Mouse (Mus musculus) liver, embryonic 16.5 days (tissue): Measurements from ENCODE around the gene Gucy2e. TPM values are rescaled to one million over a fixed set of nuclear protein-coding genes. Genes with fewer than 3 reads are reported as not detected.

ENCODE experiments used
- ATAC-seq: fragments of 200-750 bp; cut with Nextera tagmentation; 2 replicates; pipeline ENCODE4 v1.8.0; 2017; ENCODE audit warnings: low read depth, mild to moderate bottlenecking, moderate number of reproducible peaks, moderate library complexity
- H3K27ac ChIP-seq: fragments of 300-500 bp; sonication (generic); 2 replicates; pipeline ENCODE4 v1.5.1; 2014; ENCODE audit warnings: mild to moderate bottlenecking, low read length
- H3K27me3 ChIP-seq: fragments of 300-500 bp; sonication (generic); 2 replicates; pipeline ENCODE4 v1.6.1; 2014; ENCODE audit warnings: low read depth, low read length, mixed read lengths; ENCODE audit not compliant: control insufficient read depth, insufficient read depth
- H3K36me3 ChIP-seq: fragments of 300-500 bp; sonication (generic); 2 replicates; pipeline ENCODE4 v1.6.1; 2014; ENCODE audit warnings: mild to moderate bottlenecking; ENCODE audit not compliant: control insufficient read depth, insufficient read depth
- H3K4me1 ChIP-seq: fragments of 300-500 bp; sonication (generic); 2 replicates; pipeline ENCODE4 v1.6.1; 2014; ENCODE audit warnings: low read depth, low read length, mixed read lengths; ENCODE audit not compliant: control insufficient read depth
- H3K4me2 ChIP-seq: fragments of 300-500 bp; sonication (generic); 2 replicates; pipeline ENCODE4 v1.6.1; 2014; ENCODE audit warnings: low read depth, low read length, mixed read lengths
- H3K4me3 ChIP-seq: fragments of 300-500 bp; sonication (generic); 2 replicates; pipeline ENCODE4 v1.5.1; 2014; ENCODE audit warnings: low read depth, mild to moderate bottlenecking, low read length
- H3K9ac ChIP-seq: fragments of 300-500 bp; sonication (generic); 2 replicates; pipeline ENCODE4 v1.6.1; 2014; ENCODE audit warnings: low read depth, low read length
- H3K9me3 ChIP-seq: fragments of 300-500 bp; sonication (generic); replicated peaks from 2 replicates; pipeline ENCODE4 v1.6.1; 2016; ENCODE audit warnings: low read length; ENCODE audit not compliant: control insufficient read depth
- WGBS: fragments of 180-500 bp; shearing (Covaris S2); extraction: QIAGEN DNeasy Blood & Tissue Kit; methylation state at CpG from one replicate; pipeline ENCODE4 v1.1.7; 2014; ENCODE audit not compliant: insufficient replicate concordance; 5-methylcytosine and 5-hydroxymethylcytosine counted together
- polyA plus RNA-seq: library from polyadenylated mRNA; unstranded; fragments of >200 nt; fragmentation: Nextera tagmentation; extraction: Ambion mirVana; gene quantifications from 2 replicates; pipeline ENCODE4 v1.2.1, GENCODE M21; 2015

Gucy2e gene
- polyA plus RNA-seq, 1 experiment from 2014 or later: not detected

DNA sequence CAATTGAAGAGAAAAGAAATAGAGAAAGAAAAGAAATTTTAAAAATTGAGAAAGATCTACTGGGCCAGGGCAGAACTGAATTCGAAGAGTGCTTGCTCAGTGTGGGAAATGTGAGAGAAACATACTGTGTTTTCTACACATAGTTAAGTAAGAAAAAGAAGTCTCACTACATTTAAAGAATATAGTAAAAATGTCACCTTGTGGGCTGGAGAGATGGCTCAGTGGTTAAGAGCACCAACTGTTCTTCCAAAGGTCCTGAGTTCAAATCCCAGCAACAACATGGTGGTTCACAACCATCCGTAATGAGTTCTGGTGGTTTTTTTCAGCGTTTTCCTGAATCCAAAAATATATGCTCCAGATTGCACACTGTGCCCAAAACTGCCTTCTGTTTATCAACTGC lies 58.3 kb downstream of the Gucy2e start:
- Histone ChIP-seq H3K36me3 (no peaks in the 10 kb centered on the region), H3K9ac (no peak overlapping the region), H3K4me2 (no peak overlapping the region), H3K27ac (no peak overlapping the region), H3K9me3 (no peaks in the 10 kb centered on the region), H3K27me3 (no peaks in the 10 kb centered on the region), H3K4me1 (no peaks in the 10 kb centered on the region), H3K4me3 (no peak overlapping the region)
- no peak for ATAC-seq
- 59% methylated on average over 3 of the region's 3 CpGs for WGBS

DNA sequence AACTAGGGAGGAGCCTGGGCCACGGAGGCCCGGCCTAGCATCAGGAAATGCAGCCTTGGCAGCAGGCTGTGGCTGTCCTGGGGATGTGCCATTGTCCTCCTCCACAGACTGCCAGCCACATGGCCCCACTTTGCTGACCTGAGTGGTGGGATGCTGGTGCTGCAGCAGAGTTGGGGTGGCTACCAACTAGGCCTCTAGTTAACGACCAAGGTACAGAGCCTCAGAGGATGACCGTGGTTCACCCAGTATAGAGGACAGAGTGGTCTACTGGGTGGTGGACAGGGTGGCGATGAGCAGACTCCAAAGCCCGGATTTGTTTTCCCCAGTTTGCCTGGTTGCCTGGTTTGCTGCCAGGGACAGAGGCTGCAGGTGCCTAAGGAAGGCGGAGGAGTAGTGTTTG lies 62.1 kb downstream of the Gucy2e start:
- no peak for ATAC-seq
- H3K4me1 ChIP-seq: no peaks in the 10 kb centered on the region
- H3K27ac ChIP-seq: no peak overlapping the region
- WGBS: 58% methylated on average over 7 of the region's 7 CpGs
- no peak overlapping the region for H3K4me2 ChIP-seq
- H3K27me3 ChIP-seq: no peaks in the 10 kb centered on the region
- no peaks in the 10 kb centered on the region for H3K9me3 ChIP-seq
- H3K4me3 ChIP-seq: no peak overlapping the region
- H3K36me3 ChIP-seq: no peaks in the 10 kb centered on the region
- H3K9ac ChIP-seq: no peak overlapping the region

DNA sequence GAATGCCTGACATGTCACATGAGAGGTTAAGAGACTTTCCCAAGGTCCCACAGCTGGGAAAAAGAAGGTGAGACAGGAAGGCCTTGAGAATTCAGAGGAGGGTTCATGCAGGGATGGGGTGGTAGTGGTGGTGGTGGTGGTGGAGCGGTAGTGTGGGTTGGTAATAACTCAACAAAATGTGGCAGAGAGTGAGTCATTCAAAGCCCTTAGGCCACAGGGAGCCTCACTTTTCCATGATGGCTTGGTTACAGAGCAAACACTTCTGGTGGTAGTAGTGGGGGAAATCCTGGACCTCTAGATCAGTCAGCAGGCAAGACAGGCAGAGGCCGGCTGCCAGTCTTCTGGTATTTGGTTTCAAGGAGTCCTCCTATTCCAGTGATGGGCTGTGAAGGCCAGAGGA lies 64.2 kb downstream of the Gucy2e start:
- Histone ChIP-seq H3K9me3 (no peaks in the 10 kb centered on the region), H3K4me1 (no peaks in the 10 kb centered on the region), H3K36me3 (no peaks in the 10 kb centered on the region), H3K27ac (no peak overlapping the region), H3K4me3 (no peak overlapping the region), H3K4me2 (no peak overlapping the region), H3K27me3 (no peaks in the 10 kb centered on the region), H3K9ac (no peak overlapping the region)
- WGBS: 79% methylated on average over 2 of the region's 2 CpGs
- ATAC-seq: no peak

DNA sequence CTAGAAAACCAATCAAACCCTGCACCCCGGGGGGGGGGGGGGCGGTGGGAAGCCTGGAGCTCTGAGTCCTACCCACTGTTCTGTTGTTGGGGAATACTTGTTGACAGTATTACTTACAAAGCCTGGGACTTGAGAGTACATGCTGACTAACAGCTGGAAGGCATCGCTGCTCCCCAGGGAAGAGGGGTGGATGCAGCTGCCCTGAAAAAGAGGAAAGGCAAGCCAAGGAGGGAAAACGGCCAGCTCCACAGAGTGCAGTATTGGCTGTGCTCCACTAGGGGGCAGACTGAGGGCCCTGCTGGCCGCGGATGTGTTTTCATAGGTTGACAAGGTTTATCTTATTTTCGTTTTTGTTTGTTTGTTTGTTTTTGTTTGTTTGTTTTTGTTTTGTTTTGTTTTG lies 65.2 kb downstream of the Gucy2e start:
- no peak overlapping the region for H3K4me2 ChIP-seq
- H3K27ac ChIP-seq: no peak overlapping the region
- no peak for ATAC-seq
- no peaks in the 10 kb centered on the region for H3K9me3 ChIP-seq
- WGBS: 25% methylated on average over 7 of the region's 7 CpGs
- no peaks in the 10 kb centered on the region for H3K36me3 ChIP-seq
- H3K4me3 ChIP-seq: no peak overlapping the region
- no peak overlapping the region for H3K9ac ChIP-seq
- no peaks in the 10 kb centered on the region for H3K27me3 ChIP-seq
- no peaks in the 10 kb centered on the region for H3K4me1 ChIP-seq

DNA sequence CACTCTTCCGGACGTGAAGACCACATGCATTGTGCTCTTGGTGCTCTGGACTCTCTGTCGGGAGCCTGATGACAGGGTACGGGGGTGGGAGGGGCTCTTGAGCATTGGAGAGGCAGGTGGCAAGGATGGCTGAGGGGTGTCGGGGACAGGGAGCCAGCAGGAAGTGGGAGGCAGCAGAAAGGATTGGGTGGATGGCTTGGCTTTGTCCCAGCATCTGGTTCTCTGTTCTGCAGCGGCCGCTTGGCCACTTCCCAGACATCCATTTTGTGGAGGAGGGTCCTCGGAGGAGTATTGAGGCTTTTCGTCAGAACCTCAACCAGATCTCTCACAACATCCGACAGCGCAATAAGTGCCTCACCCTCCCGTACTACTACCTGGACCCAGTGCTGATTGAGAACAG lies 67.5 kb downstream of the Gucy2e start:
- H3K36me3 ChIP-seq: no peaks in the 10 kb centered on the region
- WGBS: 69% methylated on average over 12 of the region's 12 CpGs
- no peak overlapping the region for H3K9ac ChIP-seq
- H3K27ac ChIP-seq: no peak overlapping the region
- no peak overlapping the region for H3K4me2 ChIP-seq
- no peak for ATAC-seq
- no peaks in the 10 kb centered on the region for H3K9me3 ChIP-seq
- no peak overlapping the region for H3K4me3 ChIP-seq
- no peaks in the 10 kb centered on the region; the same call in 1 of the 2 replicates for H3K27me3 ChIP-seq
- no peaks in the 10 kb centered on the region for H3K4me1 ChIP-seq

Other genes with a start within 250 kb of the Gucy2e start
- 13.7 and 15.4 TPM in 2 replicates for gene Pfas, start 228.6 kb downstream of the Gucy2e start, polyA plus RNA-seq
- 17.2 and 23.0 TPM in 2 replicates for gene Ctc1, start 221.1 kb downstream of the Gucy2e start, polyA plus RNA-seq
- gene Aurkb, start 191.4 kb downstream of the Gucy2e start, polyA plus RNA-seq: 101 and 107 TPM in 2 replicates
- gene Borcs6, start 177.3 kb downstream of the Gucy2e start, polyA plus RNA-seq: 3.1 and 3.6 TPM in 2 replicates
- 20.2 and 21.7 TPM in 2 replicates for gene Tmem107, start 166.2 kb downstream of the Gucy2e start, polyA plus RNA-seq
- gene Vamp2, start 148.5 kb downstream of the Gucy2e start, polyA plus RNA-seq: 16.4 and 25.4 TPM in 2 replicates
- gene Per1, start 141.8 kb downstream of the Gucy2e start, polyA plus RNA-seq: 6.9 and 8.5 TPM in 2 replicates
- 0.06 and 0.07 TPM in 2 replicates for gene Hes7, start 116.6 kb downstream of the Gucy2e start, polyA plus RNA-seq
- gene 9130213A22Rik, start 114.4 kb downstream of the Gucy2e start, polyA plus RNA-seq: 0.07 TPM in 1 of 2 replicates, not detected in the other
- gene Aloxe3, start 111.1 kb downstream of the Gucy2e start, polyA plus RNA-seq: 0.09 and 0.39 TPM in 2 replicates
- not detected in 2 replicates for gene Alox12b, start 80.0 kb downstream of the Gucy2e start, polyA plus RNA-seq
- 0.08 TPM in 1 of 2 replicates, not detected in the other for gene Alox8, start 39.2 kb downstream of the Gucy2e start, polyA plus RNA-seq
- 6.0 and 7.2 TPM in 2 replicates for gene Cntrob, start 86.7 kb upstream of the Gucy2e start, polyA plus RNA-seq
- gene Trappc1, start 86.9 kb upstream of the Gucy2e start, polyA plus RNA-seq: 69.3 and 75.8 TPM in 2 replicates
- 0.05 and 0.12 TPM in 2 replicates for gene Kcnab3, start 89.2 kb upstream of the Gucy2e start, polyA plus RNA-seq
- gene Rnf227, start 103.4 kb upstream of the Gucy2e start, polyA plus RNA-seq: 0.62 and 0.74 TPM in 2 replicates
- gene Chd3, start 132.4 kb upstream of the Gucy2e start, polyA plus RNA-seq: 5.0 and 5.7 TPM in 2 replicates
- 73.4 and 76.8 TPM in 2 replicates for gene Naa38, start 158.5 kb upstream of the Gucy2e start, polyA plus RNA-seq
- 9.5 and 9.9 TPM in 2 replicates for gene Cyb5d1, start 158.6 kb upstream of the Gucy2e start, polyA plus RNA-seq
- 7.1 and 7.8 TPM in 2 replicates for gene Tmem88, start 161.2 kb upstream of the Gucy2e start, polyA plus RNA-seq
- gene Kdm6b, start 176.6 kb upstream of the Gucy2e start, polyA plus RNA-seq: 4.1 and 4.3 TPM in 2 replicates